Mouse (Mus musculus): ENCODE results near the gene Cox8c.

DNA sequence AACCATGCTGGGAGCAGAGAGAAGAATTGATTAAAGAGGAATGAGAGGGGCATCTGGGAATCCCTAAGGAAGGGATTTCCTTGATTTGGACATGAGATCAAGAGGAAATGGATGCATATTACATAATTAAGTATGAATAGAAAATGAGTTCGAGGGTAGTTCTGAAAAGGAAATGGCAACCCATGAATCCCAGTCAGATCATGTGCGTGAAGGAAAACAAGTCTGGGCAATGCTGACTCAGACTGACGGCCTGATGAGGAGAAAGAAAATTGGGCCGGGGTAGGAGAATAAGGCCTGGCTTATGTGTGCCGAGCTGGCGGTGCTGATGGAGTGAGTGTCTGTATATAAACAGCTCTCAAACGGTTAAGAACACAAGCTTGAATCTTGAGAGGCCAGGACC lies 31.7 kb downstream of the Cox8c start:
- TF ChIP-seq POLR2A (IDR thresholded peaks at IDR 0.05; ENCODE audit: control insufficient read depth, extremely low read depth, insufficient read depth, low read length, poor library complexity) (no peak), CTCF (IDR thresholded peaks at IDR 0.05; ENCODE audit: borderline replicate concordance, control insufficient read depth, extremely low read depth, insufficient read depth, low read length, poor library complexity) (no peak)

Measured in thymus, adult 2 months (tissue).